Mouse (Mus musculus) splenic B cell, adult 2 months (primary cell): Measurements from ENCODE around the gene Syn3.

ENCODE experiments used
- DNase-seq: peaks from one replicate; pipeline ENCODE4 v3.0.0-alpha.2; 2011; ENCODE audit warnings: low read depth, low spot score
- H3K27me3 ChIP-seq: 2 replicates; pipeline ENCODE4 v1.6.1; 2012; ENCODE audit warnings: mild to moderate bottlenecking, low read length, moderate library complexity, mixed read lengths; ENCODE audit not compliant: control insufficient read depth, poor library complexity, insufficient read depth, severe bottlenecking
- H3K36me3 ChIP-seq: 2 replicates; pipeline ENCODE4 v1.6.1; 2012; ENCODE audit warnings: mild to moderate bottlenecking, low read length, moderate library complexity, mixed read lengths; ENCODE audit not compliant: control insufficient read depth, poor library complexity, insufficient read depth, severe bottlenecking

Syn3 gene

DNA sequence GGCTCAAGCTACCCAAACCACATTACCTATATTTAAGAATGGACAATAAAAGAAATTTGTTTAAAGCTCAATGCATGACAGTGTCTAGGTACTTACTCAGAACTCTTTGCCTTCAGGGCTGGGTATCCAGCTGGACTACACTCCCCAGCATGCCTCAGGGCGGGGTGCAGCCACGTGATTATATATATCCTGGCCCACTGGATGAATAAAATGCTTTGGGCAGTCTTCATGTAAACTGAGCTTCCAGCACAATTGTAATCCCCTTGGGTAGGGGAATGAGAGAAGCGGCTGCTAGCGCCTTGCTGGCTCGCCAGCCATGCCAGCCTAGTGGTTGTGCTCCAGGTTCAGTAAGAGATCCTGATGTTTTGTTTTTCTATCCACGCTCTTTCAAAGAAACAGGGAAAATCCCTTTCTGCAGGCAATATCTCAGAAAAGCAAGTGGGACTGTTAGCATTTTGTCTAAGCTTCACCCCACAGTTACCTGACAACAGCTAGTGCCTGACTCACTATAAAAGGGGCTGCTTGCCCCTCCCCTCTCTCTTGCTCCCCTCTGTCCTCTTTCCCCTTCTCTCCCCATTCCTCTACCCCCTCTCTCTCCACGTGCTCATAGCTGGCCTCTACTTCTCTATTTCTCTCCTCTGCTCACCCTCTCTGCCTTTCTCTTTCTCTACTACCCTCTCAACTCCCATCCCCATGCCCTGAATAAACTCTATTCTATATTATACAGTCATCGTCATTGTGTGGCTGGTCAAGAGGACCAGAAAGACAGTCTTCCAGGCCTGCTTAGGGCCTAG, 122.1 kb downstream of the Syn3 start:
- Histone ChIP-seq H3K36me3 (no peaks in the 10 kb centered on the region), H3K27me3 (no peaks in the 10 kb centered on the region)
- DNase-seq: no peak

DNA sequence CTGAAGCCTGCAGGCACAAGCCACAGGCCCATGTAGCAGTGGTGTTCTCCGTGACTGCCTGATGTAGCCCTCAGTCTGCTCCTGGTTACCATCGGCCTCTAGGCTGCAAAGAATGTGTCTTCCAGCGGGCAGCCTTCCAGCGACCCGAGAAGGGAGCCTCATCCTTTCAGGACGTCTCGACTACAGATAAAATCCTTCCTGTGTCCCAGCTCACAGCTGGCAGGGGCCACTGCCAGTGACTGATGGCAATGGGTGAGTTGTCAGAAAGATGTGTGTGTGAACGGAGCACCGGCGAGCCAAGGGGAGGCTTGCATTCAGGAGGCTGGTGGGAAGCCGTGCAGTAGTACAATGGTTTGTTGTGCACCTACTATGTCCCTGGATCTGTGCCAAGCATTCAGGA, 122.8 kb downstream of the Syn3 start:
- no peak for DNase-seq
- H3K27me3 ChIP-seq: no peaks in the 10 kb centered on the region

DNA sequence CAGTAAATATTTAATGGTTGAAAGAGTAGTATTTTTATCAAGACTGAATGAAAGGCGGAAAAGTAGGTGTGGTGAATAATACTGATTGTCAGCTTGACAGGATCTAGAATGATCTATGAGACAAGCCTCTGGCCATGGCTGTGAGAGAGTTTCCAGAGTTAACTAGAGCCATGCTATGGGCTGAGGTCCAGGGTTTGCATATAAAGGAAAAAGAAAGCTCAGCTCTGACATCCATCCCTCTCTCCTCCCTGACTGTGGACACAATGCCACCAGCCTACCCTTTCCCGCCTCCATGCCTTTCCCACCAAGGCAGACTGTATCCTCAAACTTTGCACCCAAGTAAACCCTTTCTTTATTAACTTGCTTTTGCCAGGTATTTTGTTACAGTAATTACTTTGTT, 124.6 kb downstream of the Syn3 start:
- H3K36me3 ChIP-seq: no peaks in the 10 kb centered on the region
- DNase-seq: no peak
- H3K27me3 ChIP-seq: no peaks in the 10 kb centered on the region

More for the DNA sequence above, 122.8 kb downstream of the Syn3 start:
- no peaks in the 10 kb centered on the region for H3K36me3 ChIP-seq

DNA sequence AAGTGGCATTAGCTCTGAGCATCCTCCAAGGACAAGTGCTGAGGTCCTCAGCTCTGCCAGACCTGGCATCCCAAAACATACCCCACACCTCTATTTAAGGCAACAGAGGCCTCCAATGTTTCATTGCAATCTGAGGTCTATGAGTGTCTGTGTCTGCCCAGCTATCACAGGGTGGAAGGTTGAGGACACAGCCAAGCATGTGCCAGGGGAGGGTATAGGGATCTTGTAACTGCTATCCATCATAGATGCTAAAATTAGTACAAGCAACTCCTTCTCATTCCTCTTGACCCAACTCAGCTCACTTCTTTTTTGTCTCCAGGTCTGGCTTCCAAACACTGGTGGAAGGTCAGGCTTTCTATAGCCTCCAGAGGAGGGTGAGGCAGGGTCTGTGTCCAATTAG, 127.1 kb downstream of the Syn3 start:
- Histone ChIP-seq H3K36me3 (no peaks in the 10 kb centered on the region), H3K27me3 (no peaks in the 10 kb centered on the region)
- DNase-seq: no peak

DNA sequence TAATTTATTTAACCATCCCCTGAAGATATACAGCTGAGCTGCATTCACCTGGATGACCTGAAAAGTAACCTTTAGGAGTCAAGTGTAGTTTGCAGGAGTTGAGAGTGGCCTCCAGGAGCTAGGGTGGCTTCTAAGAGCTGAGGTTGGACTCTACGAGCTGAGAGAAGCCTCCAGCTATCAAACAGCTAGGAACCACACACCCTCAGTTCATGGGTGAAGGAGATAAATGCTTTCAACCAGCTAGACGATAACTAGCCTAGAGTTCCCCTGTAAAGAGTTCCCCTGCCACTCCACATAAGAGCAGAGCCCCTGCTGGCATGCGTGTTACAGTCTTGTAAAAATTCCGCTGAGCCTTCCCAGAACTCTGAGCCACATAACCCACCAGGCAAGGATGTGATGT, 129.3 kb downstream of the Syn3 start:
- Histone ChIP-seq H3K36me3 (no peaks in the 10 kb centered on the region), H3K27me3 (no peaks in the 10 kb centered on the region)
- DNase-seq: no peak

DNA sequence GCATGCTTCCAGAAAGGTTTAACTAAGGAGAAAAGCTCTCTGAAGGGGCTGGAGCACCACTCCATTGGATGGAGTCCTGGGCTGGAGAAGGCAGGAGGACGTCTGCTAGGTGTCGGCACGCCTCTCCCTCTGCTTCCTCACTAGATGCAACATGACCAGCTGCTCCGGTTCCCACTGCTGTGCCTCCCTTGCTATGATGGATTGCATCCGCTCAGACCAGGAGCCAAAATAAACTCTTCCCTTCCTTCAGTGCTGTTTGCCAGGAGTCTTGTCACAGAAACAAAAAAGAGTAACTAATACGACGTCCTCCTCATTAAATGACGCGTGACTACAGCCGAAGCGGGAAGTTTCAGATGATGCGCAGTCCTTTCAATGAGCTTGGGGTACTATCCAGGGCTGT, 129.9 kb downstream of the Syn3 start:
- no peak for DNase-seq
- Histone ChIP-seq H3K36me3 (no peaks in the 10 kb centered on the region), H3K27me3 (no peaks in the 10 kb centered on the region)

DNA sequence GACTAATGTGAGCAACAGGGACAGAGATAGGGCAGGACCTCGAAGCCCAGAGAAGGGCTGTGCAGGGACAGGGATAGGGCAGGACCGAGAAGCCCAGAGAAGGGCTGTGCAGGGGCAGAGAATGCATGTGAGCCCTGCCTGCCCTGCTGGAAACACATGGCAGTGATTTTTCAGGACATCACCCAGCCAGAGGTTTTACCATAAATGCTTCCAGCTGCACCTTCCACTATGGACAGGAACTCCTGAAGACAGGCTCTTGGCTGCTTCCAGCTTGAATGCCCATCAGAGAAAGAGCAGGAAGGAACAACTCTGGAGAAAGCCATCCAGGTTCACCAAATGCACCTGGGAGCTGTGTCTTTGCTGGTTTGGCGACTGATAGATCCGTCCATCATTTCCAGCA, 131.3 kb downstream of the Syn3 start:
- Histone ChIP-seq H3K27me3 (no peaks in the 10 kb centered on the region), H3K36me3 (no peaks in the 10 kb centered on the region)
- DNase-seq: no peak

DNA sequence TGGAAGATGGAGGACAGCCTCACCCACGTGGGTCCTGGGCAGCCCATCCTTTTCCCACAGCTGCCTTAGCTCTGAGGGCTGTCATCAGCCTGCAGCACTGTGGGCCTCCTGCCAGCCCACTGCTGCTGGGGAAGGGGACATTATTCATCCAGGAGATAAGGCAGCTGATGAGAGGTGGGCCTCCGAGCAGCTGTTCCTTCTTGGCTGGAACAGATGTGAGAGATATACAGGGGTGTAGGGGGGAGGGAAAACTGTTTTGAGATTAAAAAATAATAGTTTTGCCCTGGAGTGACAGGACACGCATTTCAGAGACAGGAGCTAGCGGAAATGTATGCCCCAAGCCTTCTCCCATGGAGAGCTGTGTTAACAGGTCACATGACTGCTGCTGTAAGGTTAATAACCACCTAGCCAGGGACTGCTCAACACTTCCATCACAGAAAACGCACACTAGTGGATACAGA, 133.0 kb downstream of the Syn3 start:
- H3K36me3 ChIP-seq: no peaks in the 10 kb centered on the region
- DNase-seq: no peak
- no peaks in the 10 kb centered on the region for H3K27me3 ChIP-seq

DNA sequence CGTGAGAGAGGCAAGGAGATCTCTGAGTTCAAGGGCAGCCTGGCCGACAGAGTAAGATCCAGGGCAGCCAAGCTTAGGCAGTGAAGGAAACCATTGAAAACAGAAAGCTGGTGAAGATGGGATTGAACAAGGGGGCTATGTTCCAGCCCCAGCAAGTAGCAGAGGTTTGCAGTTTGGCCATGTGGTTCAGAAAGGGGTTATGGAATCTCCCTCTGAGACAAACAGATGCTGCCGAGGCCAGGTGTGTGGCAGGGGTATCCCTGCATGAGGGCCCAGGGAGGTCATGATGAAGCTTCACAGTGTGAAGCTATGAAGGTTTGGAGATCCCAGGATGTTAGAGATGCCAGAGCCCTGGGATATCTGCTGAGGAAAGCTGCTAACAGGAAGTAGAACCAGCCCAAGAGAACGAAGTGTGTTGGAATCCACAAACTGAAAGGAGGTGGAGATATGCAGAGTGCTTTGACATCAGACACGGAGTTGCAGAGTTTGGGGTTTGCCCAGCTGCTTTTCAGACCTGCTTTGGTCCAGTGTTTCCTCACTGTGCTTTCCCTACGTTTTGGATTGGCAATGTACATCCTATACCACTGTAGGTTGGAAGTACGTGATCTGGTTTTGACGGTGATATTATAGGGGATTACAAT, 134.9 kb downstream of the Syn3 start:
- no peaks in the 10 kb centered on the region for H3K27me3 ChIP-seq
- no peak for DNase-seq
- H3K36me3 ChIP-seq: no peaks in the 10 kb centered on the region

DNA sequence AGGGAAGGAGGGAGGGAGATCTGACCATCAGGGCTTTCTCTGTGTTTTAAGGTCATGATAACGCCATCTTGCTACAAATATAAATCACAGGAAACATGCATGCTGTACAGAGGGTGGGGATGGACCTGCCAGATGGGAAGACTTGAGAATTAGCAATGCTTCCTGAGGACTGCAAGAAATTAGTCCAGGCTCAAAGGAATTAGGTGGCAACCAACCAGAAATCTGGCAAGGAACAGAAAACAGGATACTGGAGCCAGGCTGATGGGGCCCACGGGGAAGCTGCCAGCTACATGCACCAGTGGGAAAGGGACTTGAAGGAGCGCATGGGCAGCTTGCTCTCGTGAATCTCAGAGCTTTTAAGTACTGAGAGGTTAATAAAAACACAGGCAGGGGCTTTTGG, 139.0 kb downstream of the Syn3 start:
- DNase-seq: no peak
- Histone ChIP-seq H3K36me3 (no peaks in the 10 kb centered on the region), H3K27me3 (no peaks in the 10 kb centered on the region)

DNA sequence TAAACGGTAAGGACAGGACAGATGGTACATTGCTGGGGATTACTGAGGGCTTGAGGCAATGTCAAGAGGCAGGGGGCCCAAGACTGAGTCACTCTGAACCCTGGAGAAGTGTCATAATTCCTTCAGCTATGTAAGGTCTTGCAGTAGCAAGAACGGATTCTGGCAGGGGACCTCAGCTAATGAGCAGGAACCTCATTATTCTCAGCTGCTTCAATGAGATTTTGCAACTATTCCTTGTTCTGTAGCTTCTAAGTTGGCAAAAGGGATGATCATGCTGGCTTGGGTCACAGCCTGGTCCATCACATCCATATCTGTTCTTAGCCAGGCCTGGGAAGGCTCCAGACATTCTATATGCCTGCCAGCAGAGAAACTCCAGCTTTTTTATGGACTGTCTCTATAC, 139.5 kb downstream of the Syn3 start:
- no peaks in the 10 kb centered on the region for H3K36me3 ChIP-seq
- no peak for DNase-seq
- H3K27me3 ChIP-seq: no peaks in the 10 kb centered on the region

DNA sequence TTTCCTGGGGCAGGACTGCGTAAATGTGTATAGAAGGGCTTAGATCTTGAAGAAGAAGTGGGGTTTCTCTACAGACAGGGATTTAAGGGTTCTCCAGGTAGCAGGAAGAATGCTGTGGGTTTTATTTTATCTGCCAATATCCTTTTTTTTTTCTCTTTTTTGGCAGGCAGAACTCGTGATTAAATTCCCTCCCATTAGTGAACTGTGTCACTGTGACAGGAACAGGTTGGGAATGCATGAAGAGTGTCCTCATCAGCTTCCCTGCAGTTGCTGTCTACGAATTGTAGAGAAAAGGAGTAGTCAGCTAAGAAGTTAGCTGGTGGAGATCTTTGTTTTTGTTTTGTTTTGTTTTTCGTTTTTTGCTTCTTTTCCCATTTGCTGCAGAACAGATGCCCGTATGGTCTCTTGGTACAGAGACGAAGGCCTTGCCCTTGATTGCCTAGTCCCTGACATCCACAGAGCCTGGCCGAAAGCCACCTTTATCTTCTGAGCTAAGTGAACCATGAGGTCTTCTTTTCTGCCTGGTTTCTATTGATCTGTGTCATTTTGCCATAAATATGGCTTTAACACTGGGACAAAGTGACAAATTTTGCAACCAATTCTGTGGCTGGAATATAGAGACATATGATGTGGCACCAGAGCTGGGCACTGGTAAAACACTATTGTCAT, 140.3 kb downstream of the Syn3 start:
- H3K27me3 ChIP-seq: no peaks in the 10 kb centered on the region
- no peak for DNase-seq
- no peaks in the 10 kb centered on the region for H3K36me3 ChIP-seq

DNA sequence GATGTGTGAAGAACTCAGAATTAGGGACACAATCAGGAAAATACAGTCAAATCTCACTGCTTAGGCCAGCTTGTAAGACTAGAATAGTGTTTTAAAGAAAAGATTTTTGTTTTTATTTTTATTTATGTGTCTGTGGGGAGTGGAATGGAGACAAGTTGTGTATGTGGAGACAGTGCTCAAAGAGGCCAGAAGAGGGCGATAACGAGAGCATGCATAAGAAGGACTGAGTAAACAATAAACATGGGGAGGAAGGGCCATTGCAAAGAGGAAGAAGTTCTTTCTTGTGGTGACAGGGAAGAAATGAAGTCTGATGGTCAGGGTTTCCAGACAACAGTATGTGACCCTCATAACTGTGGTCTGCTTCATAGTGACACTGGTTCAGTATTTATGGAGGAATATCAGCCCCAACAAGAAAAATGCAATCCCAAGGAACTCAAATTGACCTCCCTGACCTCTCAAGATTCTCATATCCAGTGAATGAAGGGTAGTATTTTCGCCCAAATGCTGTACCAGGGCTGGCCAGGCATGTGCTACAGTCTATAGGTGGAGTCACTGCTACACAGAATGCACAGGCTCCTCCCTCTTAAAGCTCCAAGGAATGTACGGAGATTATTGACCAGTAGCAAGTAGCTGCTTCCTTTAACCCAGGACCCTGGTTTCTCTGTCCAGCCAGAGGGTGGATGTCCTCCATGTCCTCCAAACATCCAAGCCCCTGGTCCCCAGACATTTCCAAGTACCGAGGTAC, 141.7 kb downstream of the Syn3 start:
- no peaks in the 10 kb centered on the region for H3K27me3 ChIP-seq
- peak; percentile 2 for DNase-seq
- no peaks in the 10 kb centered on the region for H3K36me3 ChIP-seq

DNA sequence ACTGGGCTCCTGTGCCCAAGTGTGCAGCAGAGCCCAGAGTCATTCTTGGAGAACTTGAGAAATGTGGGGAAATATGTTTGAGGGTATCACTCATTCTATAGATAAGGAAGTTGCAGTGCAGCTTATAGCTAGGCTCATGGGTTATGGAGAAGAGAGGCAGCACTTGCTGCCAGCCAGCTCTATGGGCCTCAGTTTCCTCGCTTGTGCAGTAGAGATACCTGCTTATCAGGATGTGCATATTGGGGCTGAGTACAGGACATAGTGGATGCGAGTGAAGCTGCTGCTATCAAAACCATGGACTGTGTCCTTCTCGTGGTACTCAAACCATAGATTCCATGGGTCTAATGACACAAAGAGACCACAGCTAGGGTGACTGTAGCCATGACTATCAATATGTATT, 146.2 kb downstream of the Syn3 start:
- DNase-seq: no peak

DNA sequence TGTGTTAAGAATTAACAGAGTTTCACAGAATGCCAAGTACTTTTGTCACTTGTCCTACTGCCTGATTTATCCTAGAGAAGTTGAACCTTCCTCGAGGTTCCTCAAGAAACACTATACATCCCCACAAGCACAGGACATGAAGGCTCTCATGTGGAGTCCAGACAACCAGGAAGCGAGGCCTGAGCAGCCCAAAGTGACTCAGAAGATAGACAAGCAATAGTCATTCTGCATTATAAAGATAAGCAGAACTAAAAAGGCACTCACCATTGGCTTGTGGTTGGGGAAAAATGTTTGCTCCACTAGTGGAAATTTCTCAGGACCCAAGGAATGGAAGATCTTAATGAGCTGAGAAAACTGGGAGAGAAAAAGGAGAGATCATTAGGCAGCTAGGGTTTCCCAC, 147.4 kb downstream of the Syn3 start:
- no peaks in the 10 kb centered on the region for H3K36me3 ChIP-seq
- no peak for DNase-seq
- H3K27me3 ChIP-seq: no peaks in the 10 kb centered on the region

More for the DNA sequence above, 146.2 kb downstream of the Syn3 start:
- Histone ChIP-seq H3K27me3 (no peaks in the 10 kb centered on the region), H3K36me3 (no peaks in the 10 kb centered on the region)
